Mouse (Mus musculus) lung, postnatal 10 days (tissue): ENCODE results near the gene Gngt2.
A peak's percentile ranks its signal among the peaks of the same experiment; 100 is the strongest.
"Not testable (repeated sequence)": the region's sequence is repeated elsewhere in the genome, so short reads cannot be mapped to it uniquely, and the experiment has no call there.

Source experiments
- DNase-seq: peaks from one replicate; pipeline ENCODE4 v3.0.0; 2021

The Gngt2 gene

GRCm38 (mm10) chr11:95841498-95841830 is 4.4 kb downstream of the Gngt2 start:
- no peak for DNase-seq

DNA sequence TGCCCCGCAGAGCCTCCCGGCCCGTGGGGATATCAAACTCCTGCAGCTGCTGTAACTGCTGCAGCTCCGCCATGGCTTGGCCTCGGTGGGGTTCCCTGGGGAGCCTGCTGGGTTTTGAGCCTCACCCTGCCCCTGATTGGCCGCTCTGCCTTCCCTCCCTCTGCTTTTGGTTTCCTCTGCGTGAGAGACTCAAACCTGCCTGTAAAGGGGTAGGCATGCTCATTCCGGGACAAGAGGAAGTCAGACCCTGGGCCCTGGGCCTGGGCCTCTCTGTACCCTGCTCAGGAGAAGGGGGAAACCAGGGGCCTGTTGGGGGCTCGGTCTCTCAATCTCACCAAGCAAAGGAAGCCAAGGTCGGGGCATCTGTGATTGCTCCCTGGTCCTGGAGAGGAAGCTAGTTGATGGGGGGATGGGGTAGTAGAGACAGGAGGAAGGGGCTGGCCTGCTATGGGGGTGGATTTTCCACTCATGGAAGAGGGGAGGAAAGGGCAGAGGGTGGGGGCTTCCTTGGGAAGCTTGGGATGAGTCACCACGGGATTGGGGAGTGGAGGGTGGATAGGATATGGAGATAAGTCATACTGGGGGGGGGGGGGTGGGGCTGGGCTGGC is 5.2 kb downstream of the Gngt2 start, which contains the start of gene Abi3:
Gene Abi3 (minus strand): TSS at position 403 of the 608 bp plus-strand sequence.
- DNase-seq, result peak; percentile 81

- peak; percentile 42 for DNase-seq
Observed at GRCm38 (mm10) chr11:95842953-95843352, 5.9 kb downstream of the Gngt2 start.

GRCm38 (mm10) chr11:95843421-95843950 is 6.5 kb downstream of the Gngt2 start:
- peak; percentile 46 for DNase-seq

GRCm38 (mm10) chr11:95844935-95845334 is 7.9 kb downstream of the Gngt2 start:
- DNase-seq, result no peak

- DNase-seq, result no peak
Observed at GRCm38 (mm10) chr11:95850898-95851297, 13.9 kb downstream of the Gngt2 start.

DNA sequence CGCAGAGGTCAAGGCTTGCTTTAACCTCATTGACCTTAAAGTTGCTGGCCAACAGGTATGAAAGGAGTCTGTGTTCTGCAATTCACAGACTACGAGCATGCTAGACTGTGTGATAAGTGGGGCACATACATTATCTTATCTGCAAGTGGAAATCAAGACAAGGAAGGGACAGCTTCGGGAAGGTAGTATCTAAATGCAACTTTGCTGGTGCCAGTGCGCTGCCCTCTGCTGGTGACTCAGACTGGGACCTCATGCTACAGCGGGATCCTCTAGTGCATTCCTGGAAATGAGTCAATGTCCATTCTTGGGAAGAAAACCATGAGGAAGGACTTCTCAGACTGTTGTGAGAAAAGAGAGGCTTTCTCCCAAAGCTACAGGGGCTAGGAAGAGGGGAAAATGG is 16.7 kb downstream of the Gngt2 start:
- peak; percentile 88 for DNase-seq

GRCm38 (mm10) chr11:95857306-95857705 is 20.3 kb downstream of the Gngt2 start:
- no peak for DNase-seq

- peak; percentile 16 for DNase-seq
Observed at GRCm38 (mm10) chr11:95857716-95858527, 20.9 kb downstream of the Gngt2 start.

GRCm38 (mm10) chr11:95858528-95859467 is 21.8 kb downstream of the Gngt2 start:
- DNase-seq, result peak; percentile 99

DNA sequence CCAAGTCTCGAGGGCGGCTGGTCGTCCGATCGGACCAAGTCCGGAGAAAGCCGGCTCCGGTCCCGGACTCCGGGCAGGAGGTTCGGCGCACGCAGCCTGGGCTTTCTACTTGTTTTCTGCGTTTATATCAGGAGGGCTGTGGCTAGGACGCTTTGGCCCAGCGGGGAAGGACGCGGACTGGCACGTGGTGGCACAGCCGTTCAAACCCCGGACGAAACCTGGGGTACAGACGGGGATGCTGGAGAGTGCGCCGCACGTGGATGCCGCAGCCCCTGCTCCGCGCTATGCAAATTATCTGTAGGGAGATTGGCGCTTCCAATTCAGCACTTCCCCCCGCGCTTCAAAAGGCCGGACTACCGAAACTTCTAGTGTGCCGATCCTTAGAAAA is 22.4 kb downstream of the Gngt2 start:
- DNase-seq, result no peak

- DNase-seq, result no peak
Observed at GRCm38 (mm10) chr11:95860071-95860490, 23.1 kb downstream of the Gngt2 start.

GRCm38 (mm10) chr11:95861397-95861796 is 24.4 kb downstream of the Gngt2 start:
- no peak for DNase-seq

GRCm38 (mm10) chr11:95869442-95869841 is 32.4 kb downstream of the Gngt2 start:
- no peak for DNase-seq

DNA sequence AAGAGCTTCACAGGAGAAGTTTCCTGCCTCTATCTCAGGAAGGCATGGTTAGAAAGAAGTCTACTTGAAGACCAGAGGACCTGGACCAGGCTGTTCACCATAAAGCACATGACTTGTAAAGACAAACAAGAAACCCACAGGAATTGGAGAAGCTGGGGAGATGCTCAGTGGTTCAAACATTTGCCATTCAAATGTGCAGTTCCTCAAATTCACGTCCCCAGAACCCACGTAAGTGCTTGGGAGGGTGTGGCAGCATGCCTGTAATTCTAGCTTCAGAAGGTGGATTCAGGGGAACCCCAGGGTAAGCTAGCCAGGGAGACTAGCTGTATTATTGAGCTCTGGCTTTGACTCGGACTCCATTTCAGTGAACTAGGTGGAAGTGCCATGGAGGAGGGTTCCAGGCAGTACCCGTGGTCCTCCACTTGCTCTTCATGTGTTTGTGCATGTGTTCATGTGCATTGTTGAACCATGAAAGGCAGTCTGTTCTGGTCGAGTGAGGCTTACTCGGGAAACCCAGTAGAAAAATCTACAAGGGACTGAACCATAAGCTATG is 33.0 kb downstream of the Gngt2 start:
- no peak for DNase-seq

- DNase-seq, result no peak
Observed at GRCm38 (mm10) chr11:95875804-95876203, 38.8 kb downstream of the Gngt2 start.

GRCm38 (mm10) chr11:95876296-95876695 is 39.3 kb downstream of the Gngt2 start:
- DNase-seq, result peak; percentile 70

DNA sequence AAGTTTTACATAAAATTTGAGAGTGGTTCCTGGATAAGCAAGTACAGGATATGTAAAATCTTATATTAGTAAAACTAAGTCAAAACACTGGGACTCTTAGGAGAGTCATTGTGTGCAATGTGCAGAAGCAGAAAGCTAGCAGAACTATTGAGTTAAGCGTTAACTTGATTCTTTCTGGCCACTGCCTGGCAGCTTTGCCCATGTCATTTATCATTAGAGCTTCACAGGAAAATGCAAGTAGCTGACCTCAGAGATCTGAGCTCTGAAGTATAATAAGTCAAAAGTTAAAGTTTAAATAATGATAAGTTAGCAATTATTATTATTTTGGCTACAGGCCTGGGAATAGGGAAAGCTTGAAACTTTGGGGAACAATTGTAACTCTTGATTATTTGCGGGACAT is 42.8 kb downstream of the Gngt2 start:
- DNase-seq, result not testable (repeated sequence)

- DNase-seq, result no peak
Observed at GRCm38 (mm10) chr11:95890462-95891051, 53.5 kb downstream of the Gngt2 start.
